Mouse (Mus musculus) adrenal gland, postnatal 4 days (tissue): Measurements from ENCODE around the gene Grsf1. TPM values are rescaled to one million over a fixed set of nuclear protein-coding genes. Genes with fewer than 3 reads are reported as not detected.

ENCODE experiments used
- DNase-seq, 2 experiments: peaks; one replicate each; pipeline ENCODE4 v3.0.0; 2021 to 2022; ENCODE audit warnings: low spot score in 2 of 2, mixed read lengths in 2 of 2
- long read RNA-seq, 2 experiments: library from polyadenylated mRNA; stranded (forward); transcript quantifications; one replicate each; pipeline ENCODE4 v2.0.0; 2021
- total RNA-seq, 2 experiments: library from RNA; stranded (reverse); gene quantifications; 2 replicates each; pipeline ENCODE4 v1.2.3; 2021

Grsf1 gene
- total RNA-seq = 100 to 1,000 TPM; 141 to 146 TPM
- long read RNA-seq, experiment 1, transcript Grsf1-201 (10 exons, 2,538 nt) = major isoform, 43 of 56 reads
- long read RNA-seq, experiment 1, partial matches to known transcripts = 5 of 56 reads
- long read RNA-seq, experiment 1, other reads (novel, unspliced or antisense) = 6 of 56 reads
- long read RNA-seq, experiment 2, transcript Grsf1-201 (10 exons, 2,538 nt) = major isoform, 117 of 167 reads
- long read RNA-seq, experiment 2, transcript Grsf1-202 (10 exons, 2,286 nt) = minor isoform, 10 of 167 reads
- long read RNA-seq, experiment 2, partial matches to known transcripts = 26 of 167 reads
- long read RNA-seq, experiment 2, other reads (novel, unspliced or antisense) = 14 of 167 reads

DNA sequence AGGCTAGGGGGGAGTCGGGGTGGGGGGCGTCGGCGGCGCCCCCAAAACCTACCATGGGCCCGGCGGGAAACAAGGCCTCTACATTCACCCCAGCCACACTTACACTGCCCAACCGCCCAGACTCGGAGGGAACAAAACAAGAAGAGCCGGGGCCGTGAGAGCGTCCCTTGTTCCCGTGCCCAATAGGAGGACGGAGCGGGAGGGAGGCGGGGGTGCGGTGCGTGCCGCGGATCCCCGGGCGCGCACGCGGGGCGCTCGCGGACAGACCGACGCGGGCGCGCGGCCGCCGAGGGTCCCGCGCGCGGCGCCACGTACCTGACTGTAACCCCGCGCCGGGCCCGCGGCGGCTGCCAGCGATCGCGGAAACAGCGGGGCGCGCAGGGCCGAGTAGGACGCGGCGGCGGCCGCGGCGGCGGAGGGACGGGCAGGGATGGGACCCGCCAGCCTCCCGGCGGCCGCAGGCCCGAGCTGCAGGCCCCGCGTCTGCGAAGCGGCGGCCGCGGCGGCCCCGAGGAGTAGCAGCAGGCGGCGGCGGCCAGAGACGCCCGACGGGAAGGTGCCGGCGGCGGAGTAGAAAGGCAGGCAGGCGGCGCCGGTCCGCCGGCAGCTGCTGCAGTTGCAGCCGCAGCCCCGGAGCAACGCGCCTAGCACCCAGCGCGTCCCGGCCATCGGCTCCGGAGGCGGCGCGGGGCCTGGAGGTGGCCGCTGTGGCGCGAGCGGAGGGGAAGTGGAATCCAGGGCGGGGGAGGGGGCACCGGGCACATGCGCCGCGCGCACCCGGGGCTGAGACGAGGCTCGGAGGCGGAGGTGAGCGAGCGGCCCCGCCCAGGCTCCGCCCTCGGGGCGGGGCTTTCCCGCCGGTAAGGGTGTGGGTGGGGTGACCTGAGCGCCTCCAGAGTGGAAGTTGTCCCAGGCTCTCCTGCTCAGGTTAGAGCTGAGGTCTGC lies at the start of gene Grsf1:
Gene Grsf1, minus strand, starts transcription at position 729 of the 945 bp plus-strand sequence.
- peak; percentile 84 to 86 for DNase-seq

DNA sequence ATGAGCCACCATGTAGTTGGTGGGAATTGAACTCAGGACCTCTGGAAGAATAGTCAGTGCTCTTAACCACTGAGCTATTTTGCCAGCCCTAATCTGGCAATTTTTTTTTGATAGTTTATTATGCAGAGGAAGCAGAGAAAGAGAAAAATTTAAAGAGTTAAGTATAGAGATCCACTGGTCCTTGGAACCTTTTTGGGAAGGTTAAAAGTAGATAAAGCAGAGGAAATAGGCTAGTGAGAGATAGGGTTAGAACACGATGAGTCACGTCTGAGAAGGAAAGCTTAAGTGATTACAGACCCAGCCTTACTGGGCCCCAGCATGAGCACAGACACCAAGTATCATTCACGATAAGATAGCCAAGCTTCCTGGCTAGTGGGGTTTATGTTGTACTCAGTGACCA lies 48.1 kb upstream of the Grsf1 start:
- DNase-seq = no peak

DNA sequence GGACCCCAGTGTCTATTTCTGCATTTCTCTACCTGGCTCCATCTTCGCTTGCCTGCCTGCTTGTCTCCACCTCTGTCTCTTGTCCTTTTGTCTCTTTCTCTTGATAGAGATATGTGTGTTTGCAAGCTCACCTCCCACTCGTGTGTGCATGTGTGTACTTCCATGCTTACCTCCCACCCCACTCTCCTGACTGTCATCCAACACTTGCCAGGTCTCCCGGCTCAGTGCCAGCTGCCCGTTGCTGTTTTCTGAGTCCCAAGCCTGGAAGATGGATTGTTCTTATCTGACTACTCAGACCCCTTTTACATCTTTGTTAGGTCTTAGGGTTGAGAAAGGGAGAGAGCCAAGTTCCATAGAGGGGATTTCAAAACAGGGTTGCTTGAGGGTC lies 46.2 kb upstream of the Grsf1 start:
- DNase-seq = no peak

DNA sequence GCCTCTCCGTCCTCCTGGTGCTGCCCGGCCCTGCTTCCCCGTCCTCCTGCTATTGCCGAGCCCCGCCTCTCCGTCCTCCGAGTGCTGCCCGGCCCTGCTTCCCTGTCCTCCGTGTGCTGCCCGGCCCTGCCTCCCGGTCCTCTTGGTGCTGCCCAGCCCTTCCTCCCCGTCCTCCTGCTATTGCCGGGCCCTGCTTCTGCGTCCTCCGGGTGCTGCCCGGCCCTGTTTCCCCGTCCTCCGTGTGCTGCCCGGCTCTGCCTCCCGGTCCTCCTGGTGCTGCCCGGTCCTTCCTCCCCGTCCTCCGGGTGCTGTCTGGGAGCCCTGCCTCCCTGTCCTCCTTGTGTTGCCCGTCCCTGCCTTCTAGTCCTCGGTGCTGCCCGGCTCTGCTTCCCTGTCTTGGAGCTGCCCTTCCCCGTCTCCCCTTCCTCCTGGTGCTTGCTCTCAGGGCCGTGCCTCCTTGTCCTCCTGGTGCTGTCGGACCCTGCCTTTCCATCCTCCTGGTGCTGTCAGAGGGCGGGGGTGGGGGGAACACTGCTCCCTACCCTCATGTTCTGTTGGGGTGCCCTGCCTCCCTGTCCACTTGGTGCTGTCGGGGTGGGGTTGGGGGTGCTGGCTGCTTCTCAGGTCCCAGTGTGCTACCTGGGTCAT lies 45.7 kb upstream of the Grsf1 start:
- DNase-seq = peak in 1 of 2 experiments; percentile 9

DNA sequence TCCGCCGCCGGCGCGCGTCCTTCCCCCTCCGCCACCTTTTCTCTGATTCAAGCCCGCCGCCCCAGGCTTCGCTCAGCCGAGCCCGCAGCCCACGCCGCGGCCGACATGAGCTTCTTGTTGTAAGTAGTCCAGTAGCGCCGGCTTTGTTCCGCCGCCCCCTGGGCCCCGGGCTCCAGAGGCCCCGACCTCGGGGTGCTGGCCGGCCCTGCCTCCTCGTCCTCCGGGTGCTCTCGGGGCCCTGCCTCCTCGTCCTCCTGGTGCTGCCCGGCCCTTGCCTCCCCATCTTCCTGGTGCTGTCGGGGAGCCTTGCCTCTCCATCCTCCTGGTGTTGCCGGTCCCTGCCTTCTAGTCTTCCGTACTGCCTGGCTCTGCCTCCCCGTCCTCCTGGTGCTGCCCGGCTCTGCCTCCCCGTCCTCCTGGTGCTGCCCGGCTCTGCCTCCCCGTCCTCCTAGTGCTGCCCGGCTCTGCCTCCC lies 45.1 kb upstream of the Grsf1 start:
- no peak for DNase-seq

DNA sequence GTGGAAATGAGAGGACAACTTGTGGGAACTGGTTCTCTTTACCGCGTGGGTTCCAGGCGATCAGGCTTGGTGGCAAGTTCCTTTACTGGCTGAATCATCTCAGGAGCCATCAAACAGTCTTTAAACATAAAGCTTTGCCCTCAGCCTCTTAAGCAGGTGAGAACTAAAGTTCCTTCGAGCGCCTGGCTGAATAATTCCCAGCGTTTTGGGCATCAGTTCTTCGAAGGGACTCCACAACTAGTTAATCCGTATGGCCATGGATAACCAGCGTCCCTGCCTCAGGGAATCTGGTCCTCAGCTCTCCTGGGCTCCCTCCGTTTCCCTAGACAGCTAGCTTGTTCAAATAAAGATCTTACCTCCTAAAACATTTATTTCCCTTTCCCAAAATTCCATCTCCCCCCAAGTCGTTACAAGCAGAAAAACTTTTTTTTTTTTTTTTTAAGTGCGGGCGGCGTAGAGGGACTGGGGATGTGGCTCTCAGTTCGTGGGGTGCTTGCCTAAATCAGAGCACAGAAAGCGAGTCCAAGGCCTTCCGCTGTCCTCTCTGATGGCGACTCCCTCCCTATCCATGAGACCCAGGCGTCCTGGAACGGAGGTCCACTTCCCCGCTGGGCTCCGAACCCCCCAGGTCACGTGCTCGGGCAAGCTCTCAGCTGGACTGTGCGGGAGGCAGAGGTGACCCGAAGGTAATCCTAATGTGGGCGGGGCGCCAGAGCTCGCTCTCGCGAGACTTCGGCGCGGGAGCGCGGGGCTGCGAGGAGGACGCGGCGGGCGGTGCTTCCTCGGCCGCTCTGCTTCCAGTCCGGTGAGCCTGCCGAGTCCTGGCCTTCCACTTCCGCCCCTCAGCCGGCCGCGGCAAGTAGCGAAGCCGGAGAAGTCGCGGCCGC lies 44.4 kb upstream of the Grsf1 start, which contains the start of gene Mob1b:
Gene Mob1b, plus strand, starts transcription at position 740 of the 887 bp plus-strand sequence.
- DNase-seq = peak; percentile 96 to 97

DNA sequence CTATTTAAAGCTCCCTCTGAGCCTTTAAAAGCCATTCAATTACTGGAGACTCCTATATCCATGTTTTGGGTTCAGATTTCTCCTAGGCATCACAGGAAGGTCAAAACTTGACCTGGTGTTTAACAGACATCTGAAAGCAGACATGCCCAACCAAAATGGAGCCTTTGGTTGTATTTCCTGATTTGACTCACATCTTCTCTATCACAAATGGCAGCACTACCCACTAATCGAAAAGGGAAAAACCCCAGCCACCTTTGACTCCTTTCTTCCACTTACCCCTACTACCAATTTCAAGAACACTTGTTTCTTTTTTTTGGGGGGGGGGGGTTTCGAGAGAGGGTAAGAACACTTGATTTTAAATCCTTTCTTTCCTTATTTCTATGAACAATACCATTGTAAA lies 41.0 kb upstream of the Grsf1 start:
- DNase-seq = no peak

DNA sequence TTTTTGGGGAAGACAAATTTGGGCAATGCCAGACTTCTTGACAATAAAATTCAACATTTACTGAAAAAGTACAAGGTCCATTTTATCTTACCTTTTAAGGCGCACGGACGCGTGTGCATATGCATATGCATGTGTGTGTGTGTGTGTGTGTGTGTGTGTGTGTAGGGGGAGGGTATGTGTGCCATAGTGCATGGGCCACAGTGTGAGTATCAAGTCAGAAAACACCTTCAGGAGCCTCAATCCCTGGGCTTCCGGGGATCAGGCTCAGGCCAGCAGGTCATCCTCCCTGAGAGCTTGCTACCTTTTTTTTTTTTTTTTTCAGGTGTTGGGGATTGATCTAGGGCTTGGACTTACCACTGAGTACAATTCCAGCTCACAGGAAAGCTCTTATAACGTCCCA lies 36.4 kb upstream of the Grsf1 start:
- DNase-seq = no peak

DNA sequence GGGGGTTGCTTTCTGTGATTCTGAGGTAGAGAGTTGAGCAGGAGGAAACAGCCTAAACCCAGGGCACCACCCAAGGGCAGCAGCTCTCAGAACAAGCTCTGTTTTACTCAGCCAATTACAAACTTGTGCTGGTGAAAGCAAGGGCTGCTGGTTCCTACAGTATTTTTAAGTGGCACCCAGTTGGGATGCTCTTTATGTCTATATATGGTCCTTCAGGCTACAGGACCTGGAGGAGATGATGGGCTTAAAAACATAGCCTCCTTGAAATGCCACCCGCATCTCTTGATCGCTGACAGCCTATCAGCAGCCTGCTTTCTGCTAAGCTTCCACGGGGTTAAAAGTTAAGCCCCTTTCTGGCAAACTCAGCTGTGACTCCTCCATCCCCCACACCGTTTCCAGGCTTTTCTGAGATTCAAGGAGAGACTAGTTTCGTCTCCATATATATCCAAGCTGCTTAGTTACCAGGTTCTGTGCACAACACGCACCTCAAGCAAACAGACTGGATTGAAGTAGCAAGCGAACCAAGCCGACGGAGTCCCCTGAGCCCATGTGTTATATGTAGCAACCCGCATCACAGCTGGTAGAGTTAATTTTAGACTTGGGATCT lies 35.8 kb upstream of the Grsf1 start:
- no peak for DNase-seq

DNA sequence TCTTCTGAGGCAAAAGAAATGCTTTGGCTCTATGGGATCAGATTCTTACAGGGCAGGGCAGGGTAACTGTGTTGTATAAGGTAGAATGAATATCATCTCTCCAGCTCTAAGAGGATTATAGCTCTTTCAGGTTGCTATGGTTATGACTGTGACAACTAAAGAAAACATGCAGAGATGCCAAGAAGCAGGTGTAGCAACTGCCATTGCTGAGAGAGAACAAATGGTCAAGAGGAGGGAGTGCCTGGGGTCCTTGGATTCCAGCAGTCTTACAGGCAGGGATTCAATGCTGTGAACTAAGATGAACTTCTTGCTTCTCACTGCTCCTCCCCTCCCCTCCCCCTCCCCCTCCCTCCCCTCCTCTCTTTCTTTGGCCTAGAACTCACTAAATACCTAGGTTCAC lies 35.2 kb upstream of the Grsf1 start:
- no peak for DNase-seq

DNA sequence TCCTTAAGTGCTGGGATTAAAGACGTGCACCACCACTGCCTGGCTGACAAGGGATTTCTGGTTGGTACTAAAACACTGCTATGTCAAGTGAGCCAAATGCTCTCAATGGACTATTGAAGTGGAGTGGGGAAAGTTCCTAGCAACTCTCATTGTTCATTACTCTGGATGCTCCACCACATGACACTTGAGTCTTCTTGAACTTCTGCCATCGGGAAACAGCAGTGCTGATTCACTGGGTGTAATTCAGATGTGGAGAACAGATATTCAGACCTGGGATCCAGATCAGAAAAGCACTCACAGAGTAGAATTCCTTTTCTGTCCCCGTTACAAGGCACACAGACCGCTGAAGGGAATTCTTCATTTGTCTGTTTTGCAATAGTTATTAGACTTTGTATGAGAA lies 27.6 kb upstream of the Grsf1 start:
- DNase-seq = no peak

DNA sequence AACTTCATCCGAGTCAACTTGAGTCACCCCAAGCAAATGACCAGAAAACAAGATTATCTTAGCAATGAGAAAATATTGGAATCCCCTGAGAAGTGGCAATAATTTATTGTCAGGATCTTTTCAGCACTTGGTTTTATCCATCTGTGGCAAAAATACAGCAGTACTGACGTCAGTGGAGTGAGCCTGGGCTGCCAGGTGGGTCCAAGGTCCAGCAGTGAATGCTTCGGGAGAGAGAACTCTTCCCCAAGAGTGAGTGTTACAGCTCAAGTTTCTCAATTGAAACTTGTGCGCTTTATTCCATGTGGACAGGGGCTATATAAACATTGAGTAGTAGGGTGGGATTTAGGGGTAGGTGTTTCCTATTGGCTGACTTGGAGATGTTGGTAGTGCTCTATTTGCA lies 26.1 kb upstream of the Grsf1 start:
- DNase-seq = no peak

DNA sequence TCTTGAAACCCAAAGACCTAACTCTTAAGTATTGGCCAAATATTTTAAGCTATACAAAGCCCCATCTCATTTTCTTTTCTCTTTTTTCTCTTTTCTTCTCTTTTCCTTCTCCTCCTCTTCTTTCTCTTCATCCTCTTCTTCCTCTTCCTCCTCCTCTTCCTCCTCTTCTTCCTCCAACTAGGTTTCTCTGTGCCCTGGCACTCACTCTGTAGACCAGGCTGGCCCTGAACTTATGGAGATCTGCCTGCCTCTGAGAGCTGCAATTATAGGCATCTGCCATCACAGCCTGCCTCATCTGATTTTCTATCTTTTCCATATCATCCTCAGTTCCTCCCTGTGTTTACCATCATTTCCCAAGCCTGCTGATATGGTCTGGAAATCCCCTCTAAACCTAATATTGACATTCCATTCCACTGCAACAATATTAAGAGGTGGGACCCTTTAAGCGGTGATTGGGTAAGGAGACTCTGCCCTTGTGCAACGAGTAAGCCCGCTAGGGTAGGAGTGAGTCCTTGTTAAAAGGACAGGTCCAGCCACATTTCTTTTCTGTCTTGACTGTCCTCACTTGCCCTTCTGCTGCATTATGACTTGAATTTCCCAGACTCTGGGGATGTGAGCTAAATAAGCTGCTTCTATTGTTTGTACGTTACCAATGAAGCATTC lies 23.4 kb upstream of the Grsf1 start:
- DNase-seq = no peak

DNA sequence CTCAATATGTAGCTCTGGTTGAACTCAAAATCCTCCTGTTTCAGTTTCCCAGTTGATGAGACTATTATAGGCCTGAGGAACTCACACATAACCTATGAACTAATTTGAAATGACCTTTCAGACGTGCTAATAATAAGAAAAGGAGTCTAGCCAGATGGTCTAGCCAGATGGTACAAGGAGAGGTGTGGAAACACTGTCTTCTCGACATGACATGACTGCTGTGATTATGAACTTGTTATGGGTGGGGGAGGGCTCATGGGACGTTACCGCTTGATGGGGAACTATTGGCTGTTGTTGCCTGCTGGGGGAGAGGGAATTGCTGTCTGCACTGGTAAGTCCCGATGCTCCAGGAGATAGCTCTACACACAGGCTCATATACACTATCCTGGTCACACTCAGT lies 21.3 kb upstream of the Grsf1 start:
- DNase-seq = no peak

DNA sequence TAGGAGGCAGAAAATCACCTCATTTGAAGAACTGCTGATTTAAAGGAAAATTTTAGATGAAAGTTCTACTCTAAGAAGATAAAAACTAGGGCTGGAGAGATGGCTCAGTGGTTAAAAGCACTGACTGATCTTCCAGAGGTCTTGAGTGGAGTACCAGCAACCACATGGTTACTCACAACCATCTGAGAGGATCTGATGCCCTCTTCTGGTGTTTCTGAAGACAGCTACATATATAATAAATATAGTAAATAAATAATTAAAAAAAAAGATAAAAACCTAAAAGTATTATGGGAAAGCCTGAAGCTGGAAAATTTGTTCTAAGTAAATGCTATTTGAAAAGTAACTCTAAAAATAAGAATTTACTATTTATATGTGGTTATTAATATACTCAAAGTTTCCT lies 17.1 kb upstream of the Grsf1 start:
- DNase-seq = no peak

DNA sequence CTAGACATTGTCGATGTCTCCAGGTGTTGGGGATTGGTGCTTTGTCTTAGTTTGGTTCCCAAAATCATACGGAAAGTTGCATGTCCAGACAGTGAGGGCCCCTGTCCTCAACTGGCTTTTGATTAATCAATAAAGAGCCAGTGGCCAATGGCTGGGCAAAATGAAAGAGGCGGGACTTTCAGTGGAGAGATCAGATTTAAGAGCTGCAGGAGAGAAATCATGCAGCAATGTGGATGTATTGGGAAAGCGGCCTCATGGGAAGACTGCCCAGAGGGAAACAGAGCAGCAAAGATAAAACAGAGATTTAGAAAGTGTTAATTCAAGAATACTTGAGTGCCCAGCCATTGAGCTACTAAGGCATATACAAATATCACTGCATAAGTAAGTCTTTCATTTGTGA lies 16.6 kb upstream of the Grsf1 start:
- no peak for DNase-seq

DNA sequence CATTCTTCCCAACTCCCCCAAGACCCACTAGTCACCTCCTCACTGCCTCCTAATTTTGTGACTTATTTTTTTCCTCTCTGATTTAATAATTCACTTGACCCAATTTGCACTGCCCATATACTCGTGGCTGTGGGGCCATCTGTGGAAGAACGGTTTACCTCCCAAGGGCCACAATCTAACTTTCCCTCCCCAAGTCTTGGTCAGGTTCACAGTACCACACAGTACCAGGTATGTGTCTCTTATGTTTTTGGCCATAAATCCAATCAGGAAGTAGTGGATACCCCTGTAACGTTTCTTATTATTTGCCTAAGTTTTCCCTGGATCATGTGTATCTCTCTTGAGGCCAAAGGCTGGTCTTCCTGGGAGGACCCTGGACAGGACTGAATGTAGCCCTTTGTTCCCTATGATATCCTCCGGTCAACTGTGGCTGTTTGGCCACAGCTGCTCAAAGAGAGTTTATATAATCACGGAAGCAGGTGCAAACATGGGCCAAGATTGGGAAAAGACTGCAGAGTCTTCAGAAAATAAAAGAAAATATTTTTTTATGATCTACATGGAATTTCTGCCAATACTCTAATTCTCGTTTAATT lies 15.6 kb upstream of the Grsf1 start:
- DNase-seq = no peak

DNA sequence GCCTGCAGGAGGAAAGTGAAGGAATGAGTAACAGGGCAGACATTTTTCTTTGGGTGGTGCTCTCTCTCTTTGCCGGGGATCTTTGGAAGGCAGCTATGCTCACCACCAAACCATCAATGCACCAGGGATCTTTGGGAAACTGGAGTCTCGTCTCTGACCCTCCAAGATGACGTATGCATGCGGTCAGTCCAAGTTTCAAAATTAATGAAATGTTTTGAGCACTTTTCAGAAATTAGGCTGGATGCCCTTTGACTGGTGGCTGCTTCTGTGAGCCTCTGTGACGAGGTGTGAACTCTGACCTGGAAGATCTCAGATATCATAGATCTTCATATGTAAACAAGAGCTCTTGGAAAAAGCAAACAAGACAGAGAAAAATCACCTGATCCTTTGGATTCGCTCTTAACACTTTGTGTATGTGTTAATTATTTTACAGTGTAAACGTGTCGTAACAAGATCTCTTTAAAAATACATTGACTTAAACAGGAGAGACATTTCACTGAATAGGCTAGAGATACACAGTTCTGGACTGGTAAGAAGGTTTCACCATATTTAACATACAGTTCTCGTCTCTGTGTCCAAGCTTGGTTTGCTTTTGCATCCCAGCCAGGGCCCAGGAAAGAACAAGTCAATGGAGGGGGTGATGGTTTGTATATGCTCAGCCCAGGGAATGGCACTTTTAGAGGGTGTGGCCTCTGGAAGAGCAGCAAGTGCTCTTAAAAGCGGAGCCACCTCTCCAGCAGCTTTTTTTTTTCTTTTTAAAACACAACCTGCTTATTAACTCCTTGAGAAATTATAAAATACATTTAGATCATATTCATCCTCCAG lies 14.9 kb upstream of the Grsf1 start:
- DNase-seq = no peak
